8 mouse cellular contexts compared by ENCODE assay signal in genomic region chr4:59096393-59096792, GRCm38 (mm10). TPM values are rescaled to one million over a fixed set of nuclear protein-coding genes. Genes with fewer than 3 reads are reported as not detected.
DNase-seq lines count a peak whose midpoint lies in the region; ATAC-seq and TF ChIP-seq lines count a peak whose summit lies in the region.

No protein-coding gene starts in this region.

- H3K27me3 ChIP-seq in cerebellum, adult 2 months (ENCODE audit: control insufficient read depth, insufficient read depth, low read length): no peaks in the 10 kb centered on the region
- no peaks in the 10 kb centered on the region; the same call in 1 of the 2 replicates for H3K27me3 ChIP-seq in forebrain, postnatal 0 days (ENCODE audit: insufficient read depth, low read length)
- no peaks in the 10 kb centered on the region for H3K27me3 ChIP-seq in hindbrain, embryonic 12.5 days

- H3K4me2 ChIP-seq in forebrain, postnatal 0 days (ENCODE audit: low read depth): no peak overlapping the region
- H3K4me2 ChIP-seq in hindbrain, embryonic 12.5 days (replicated peaks): no peak overlapping the region

- H3K27ac ChIP-seq in cerebellum, adult 2 months (ENCODE audit: insufficient read depth, low read length): no peak overlapping the region
- no peak overlapping the region for H3K27ac ChIP-seq in forebrain, postnatal 0 days (ENCODE audit: low read depth, low read length)
- no peak overlapping the region for H3K27ac ChIP-seq in hindbrain, embryonic 12.5 days

- no peaks in the 10 kb centered on the region for H3K9me3 ChIP-seq in forebrain, postnatal 0 days (ENCODE audit: low read length)
- no peaks in the 10 kb centered on the region for H3K9me3 ChIP-seq in hindbrain, embryonic 12.5 days (replicated peaks)

- H3K4me1 ChIP-seq in cerebellum, adult 2 months (ENCODE audit: control insufficient read depth, insufficient read depth, low read length): no peaks in the 10 kb centered on the region
- no peaks in the 10 kb centered on the region for H3K4me1 ChIP-seq in forebrain, postnatal 0 days (ENCODE audit: insufficient read depth)
- H3K4me1 ChIP-seq in hindbrain, embryonic 12.5 days: no peaks in the 10 kb centered on the region

- H3K36me3 ChIP-seq in forebrain, postnatal 0 days (ENCODE audit: insufficient read depth): no peaks in the 10 kb centered on the region
- no peaks in the 10 kb centered on the region for H3K36me3 ChIP-seq in hindbrain, embryonic 12.5 days

- TF ChIP-seq POLR2A in cerebellum, adult 2 months (IDR thresholded peaks at IDR 0.05; ENCODE audit: borderline replicate concordance, insufficient read depth, low read length): no peak

- peak; percentile 96 for ATAC-seq in forebrain, postnatal 0 days
- ATAC-seq in hindbrain, embryonic 12.5 days (ENCODE audit: low FRiP score): peak; percentile 76

- no peak overlapping the region for H3K4me3 ChIP-seq in cerebellum, adult 2 months (replicated peaks; ENCODE audit: insufficient read depth, low read depth, low read length)
- H3K4me3 ChIP-seq in forebrain, postnatal 0 days (ENCODE audit: low read depth, low read length): no peak overlapping the region
- no peak overlapping the region for H3K4me3 ChIP-seq in hindbrain, embryonic 12.5 days

- peak; percentile 57; the same call in 1 of the 2 replicates for TF ChIP-seq CTCF in cerebellum, adult 2 months (IDR thresholded peaks at IDR 0.05; ENCODE audit: borderline replicate concordance, insufficient read depth, low read depth, low read length)
- TF ChIP-seq CTCF in forebrain, postnatal 0 days (IDR thresholded peaks at IDR 0.05; ENCODE audit: low read depth): peak; percentile 97

- H3K9ac ChIP-seq in forebrain, postnatal 0 days: no peak overlapping the region
- H3K9ac ChIP-seq in hindbrain, embryonic 12.5 days: no peak overlapping the region

- peak; percentile 82 for DNase-seq in Muller cell, postnatal 12 days (ENCODE audit: inconsistent ontology term)
- peak; percentile 54 to 71 for DNase-seq in cerebellum, adult 2 months
- DNase-seq in forebrain, postnatal 0 days: peak; percentile 93
- peak; percentile 78 for DNase-seq in layer of hippocampus, adult 9-10 months (ENCODE audit: low spot score)
- peak; percentile 91 for DNase-seq in lung, postnatal 10 days
- DNase-seq in retina, embryonic 14.5 days (ENCODE audit: low spot score): peak; percentile 90
- peak; percentile 80 for DNase-seq in urinary bladder, postnatal 14 days (ENCODE audit: low spot score)

RNA-seq across cellular contexts. Expression of gene AI481877, which starts 42.4 kb away (rescaled TPM):
- polyA plus RNA-seq in cerebellum, adult 2 months (2012; rRNA removed): not detected in 2 replicates
- total RNA-seq in forebrain, postnatal 0 days (2014; rRNA removed): not detected in 2 replicates
- not detected in 2 replicates for polyA plus RNA-seq in forebrain, postnatal 0 days (2015; fragmentation: Nextera tagmentation; extraction: Ambion mirVana)
- polyA plus RNA-seq in hindbrain, embryonic 12.5 days (2016; fragmentation: Nextera tagmentation; extraction: Ambion mirVana): not detected in 2 replicates
